Mouse (Mus musculus): ENCODE measurements around the gene Ajm1.
"Not testable (repeated sequence)": the region's sequence is repeated elsewhere in the genome, so short reads cannot be mapped to it uniquely, and the experiment has no call there.

Gene Ajm1

DNA sequence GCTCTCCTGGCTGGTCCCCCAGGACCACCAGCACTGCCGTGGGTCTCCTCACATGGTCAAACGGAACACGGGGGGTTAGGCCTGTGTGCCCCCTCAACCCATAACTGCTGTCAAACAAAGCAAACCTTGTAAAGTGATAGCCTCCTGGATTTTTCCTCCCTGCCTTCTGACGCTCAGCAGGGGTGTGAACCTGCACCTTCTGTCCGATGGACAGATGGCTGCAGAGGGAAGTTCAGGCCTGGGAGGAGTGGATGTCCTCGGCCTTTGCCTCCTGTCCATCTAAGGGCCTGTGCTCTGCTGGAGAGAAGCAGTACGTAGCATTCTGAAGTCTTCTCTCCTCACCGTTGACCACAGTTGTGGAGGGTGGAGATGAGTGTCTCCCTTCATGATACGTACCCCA, 19.6 kb downstream of the Ajm1 start:
- no peak for DNase-seq

DNA sequence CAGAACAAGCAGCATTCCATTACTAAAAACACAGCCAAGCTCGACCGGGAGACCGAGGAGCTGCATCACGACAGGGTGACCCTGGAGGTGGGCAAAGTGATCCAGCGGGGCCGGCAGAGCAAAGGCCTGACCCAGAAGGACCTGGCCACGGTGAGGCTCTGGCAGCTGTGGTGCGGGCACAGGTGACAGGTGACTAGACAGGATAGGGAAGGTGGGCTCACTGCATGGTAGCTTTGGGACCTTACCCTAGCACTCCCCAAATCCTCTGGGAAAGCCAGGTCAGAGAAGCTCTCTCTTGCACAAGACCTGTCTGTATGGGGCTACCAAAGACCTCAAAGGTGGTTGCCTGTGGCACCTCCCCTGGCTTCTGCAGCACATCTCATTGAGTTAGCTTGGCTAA, 21.0 kb downstream of the Ajm1 start:
- DNase-seq: no peak

DNA sequence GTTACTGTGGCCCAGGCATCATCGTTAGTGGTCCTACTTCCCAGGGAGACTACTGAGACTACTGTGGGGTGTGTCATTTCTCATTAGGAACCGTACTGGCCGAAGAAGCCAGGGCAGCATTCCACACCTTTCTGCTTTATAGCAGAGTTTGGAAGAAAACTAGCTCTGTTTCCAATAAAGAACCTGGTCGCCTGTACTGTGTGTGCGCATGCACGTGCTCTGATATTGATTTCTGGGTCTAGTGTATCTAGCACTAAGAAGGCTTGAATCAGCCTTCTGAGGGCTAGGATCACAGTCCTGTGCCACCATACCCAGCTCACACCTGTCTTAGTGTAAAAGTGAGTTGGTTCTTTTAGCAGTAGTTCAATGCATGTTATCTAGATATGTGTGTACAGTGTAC, 22.8 kb downstream of the Ajm1 start:
- DNase-seq: no peak

DNA sequence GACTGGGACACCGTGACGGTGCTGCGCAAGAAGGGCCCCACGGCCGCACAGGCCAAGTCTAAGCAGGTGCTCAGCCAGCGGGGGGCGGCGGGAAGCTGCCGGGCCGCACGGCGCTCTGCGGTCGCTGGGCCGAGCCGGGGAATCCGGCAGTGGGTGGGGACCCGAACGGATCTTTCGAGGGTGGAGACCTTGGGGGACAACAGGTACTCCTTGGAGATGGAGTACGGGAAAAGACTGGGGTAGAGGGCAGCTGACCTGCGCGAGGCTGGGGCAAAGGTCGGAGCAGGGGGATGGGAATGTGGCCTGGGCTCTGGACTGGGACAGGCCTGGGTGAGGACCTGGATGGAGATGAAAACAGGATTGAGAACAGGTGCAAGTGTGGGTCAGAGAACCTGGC, 23.6 kb downstream of the Ajm1 start:
- DNase-seq: no peak

DNA sequence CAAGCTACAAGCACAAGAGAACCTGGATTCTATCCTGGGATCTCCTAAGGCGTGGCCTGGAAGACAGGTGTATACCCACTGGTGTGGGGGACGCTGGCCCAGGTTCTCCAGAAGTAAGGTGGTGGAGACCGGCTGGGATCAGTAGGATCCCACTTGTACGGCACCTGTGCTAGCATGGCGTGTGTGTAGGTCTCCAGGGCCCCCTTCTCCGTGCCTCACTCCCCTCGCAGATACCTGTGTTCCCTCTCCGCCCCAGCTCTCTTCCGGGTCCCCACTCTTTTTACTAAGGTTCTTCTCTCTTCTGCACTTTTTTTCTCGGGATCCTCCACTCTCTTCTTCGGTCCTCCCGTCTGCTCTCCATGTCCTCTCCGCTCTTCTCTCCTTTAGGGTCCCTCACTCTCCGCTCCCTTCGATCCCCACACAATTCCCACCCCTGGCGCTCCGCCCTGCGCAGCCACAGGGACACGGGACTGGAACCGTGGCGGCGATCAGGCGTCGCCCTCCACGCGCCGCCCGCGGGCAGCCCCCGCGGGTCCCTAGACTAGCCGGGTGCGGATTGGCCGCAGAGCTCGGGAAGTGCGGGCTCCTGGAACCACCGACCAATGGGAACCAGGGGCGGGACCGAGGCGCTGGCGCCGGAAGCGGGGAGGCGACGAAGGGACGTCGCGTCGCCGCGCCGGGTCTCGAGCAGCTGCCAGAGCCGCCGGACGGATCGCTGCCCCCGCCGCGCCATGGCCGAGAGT, 24.2 kb downstream of the Ajm1 start, which contains the start of gene Edf1:
Gene Edf1 (plus strand): TSS at position 627 of the 743 bp plus-strand sequence.
- peak; percentile 97 for DNase-seq

DNA sequence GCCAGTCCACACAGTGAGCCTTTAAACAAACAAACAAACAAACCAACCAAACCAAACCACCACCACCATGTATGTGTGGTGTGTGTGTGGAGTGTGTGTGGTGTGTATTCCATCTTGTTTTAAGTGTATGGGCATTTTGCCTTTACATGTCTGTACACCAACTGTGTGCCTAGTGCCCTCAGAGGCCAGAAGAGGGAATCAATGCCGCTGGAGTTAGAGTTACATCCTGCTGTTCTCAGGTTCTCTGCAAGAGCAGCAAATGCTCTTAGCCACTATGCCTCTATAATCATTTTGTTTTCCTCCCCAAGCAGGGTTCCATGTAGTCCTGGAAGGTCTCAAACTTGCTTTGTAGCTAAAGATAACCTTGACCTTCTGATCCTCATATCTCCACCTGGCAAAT, 25.3 kb downstream of the Ajm1 start:
- DNase-seq: no peak

DNA sequence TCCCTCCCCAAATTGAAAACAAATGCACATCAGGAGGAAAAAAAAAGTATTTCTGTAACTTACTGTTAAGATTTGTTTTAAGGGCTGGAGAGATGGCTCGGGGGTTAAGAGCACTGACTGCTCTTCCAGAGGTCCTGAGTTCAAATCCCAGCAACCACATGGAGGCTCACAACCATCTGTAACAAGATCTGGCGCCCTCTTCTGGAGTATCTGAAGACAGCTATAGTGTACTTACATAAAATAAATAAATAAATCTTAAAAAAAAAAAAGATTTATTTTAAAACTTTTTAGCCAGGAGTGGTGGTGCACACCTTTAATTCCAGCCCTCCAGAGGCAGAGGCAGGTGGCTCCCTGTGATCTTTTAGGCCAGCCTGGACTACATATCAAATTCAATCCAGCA, 26.1 kb downstream of the Ajm1 start:
- peak; percentile 39 for DNase-seq

DNA sequence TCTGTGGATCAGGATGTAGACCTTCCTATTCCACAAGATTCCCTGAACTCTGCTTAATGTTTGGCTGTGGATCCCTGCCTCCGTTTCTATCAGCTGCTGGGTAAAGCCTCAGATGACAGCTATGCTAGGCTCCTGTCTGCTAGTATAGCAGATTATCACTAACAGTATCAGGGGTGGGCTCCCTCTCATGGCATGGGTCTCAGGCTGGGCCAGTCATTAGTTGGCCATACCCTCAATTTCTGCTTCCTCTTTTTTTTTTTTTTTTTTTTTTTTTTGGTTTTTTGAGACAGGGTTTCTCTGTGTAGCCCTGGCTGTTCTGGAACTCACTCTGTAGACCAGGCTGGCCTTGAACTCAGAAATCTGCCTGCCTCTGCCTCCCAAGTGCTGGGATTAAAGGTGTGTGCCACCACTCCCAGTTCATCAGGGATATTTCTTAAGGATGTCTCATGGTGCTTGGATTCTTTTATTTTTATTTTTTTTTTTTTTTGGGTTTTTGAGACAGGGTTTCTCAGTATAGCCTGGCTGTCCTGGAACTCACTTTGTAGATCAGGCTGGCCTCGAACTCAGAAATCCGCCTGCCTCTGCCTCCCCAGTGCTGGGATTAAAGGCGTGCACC, 28.3 kb downstream of the Ajm1 start:
- not testable (repeated sequence) for DNase-seq

DNA sequence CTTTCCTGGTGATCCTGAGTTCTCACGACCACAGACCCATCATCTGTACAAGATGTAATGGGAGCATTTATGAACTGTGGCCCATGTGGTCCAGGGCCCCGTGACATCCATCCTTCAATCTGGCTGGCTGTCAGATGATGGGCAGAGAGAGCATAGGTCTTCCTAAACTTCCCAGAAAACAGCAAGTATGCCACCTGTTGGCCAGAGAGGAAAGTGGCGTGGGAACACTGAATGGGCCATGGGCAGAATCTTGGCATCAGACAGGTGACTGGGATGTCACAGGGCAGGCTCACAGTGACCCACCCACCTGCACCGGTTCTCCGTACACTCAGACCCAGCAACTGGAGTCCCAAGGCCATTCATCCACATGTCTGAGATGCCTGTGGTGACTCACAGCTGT, 30.4 kb downstream of the Ajm1 start:
- DNase-seq: peak; percentile 81

DNA sequence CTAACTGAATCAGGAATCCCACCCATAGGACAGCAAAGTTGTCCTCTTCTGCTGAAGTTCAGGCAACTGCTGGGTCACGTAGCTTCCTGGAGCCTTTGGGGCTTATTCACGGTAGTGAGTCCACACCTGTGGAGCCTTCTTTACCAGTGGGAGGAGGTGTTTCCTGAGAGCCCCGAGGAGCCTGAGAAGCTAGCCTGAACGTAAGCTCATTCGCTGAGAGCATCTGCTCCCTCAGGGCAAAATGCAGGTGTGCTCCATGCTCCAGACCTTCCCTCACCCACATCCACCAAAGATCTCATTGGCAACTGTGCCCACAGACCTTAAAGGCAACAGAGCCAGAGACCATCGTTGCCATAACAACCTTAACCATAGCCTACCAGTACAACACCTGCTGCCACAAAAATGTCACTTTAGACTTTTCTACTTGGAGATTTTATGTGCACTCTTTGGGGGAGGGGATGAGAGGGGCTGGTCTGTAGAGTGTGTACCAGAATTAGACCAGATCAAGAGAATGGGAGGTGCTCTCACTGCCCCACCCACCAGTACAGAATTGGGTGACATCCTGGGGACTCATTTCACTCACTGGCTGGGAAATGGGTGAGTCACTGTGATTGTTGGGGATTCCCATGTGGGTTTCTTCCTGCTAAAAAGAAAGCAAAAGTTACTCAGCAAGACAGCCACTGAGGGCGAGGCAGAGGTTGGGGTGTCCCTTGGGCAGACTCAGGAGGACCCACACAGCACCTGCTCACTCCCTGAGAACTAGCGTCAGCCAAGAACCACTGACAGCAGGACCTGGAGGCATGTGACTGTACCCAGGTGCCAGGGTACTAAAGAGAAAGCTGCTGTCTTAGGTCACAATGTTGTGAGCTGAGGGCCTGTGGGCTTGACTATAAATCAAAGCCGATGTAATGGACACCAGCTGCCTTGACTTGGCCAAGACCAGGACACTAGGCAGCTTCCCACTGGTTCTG, 32.3 kb downstream of the Ajm1 start:
- DNase-seq: no peak

DNA sequence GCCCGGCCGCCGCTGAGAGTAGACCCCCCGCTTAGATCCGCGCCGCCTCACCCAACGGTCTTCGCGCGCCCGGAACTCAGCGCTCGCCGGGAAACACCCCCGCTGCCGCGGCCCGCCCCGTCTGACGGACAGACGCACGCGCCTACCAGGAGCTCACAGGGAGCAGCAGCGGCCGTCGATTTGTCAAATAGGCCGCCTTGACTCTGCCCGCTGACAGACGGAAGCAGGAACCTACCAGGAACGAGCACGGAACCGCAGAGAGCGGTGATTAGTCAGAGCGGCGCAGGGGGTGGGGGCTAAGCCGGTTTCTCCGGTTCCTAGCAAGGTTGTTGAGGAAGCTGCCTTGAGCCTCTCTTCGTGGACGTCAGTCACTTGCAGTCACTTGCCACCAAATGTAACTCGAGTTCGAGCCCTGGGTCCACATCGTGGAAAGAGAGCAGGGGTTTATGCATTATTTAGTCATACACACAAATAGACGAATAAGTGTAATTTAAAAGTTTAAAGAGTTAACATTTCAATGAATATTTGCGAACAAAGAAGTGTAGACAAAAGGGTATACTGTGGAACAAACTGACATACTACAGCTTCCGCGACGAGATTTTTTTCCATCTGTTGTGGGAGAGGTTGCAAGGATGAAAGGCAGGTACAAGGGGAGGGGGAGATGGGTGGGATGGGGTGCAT, 34.6 kb downstream of the Ajm1 start, which contains the start of gene Traf2:
Gene Traf2 (minus strand): TSS at position 130 of the 681 bp plus-strand sequence.
- peak; percentile 100 for DNase-seq

DNA sequence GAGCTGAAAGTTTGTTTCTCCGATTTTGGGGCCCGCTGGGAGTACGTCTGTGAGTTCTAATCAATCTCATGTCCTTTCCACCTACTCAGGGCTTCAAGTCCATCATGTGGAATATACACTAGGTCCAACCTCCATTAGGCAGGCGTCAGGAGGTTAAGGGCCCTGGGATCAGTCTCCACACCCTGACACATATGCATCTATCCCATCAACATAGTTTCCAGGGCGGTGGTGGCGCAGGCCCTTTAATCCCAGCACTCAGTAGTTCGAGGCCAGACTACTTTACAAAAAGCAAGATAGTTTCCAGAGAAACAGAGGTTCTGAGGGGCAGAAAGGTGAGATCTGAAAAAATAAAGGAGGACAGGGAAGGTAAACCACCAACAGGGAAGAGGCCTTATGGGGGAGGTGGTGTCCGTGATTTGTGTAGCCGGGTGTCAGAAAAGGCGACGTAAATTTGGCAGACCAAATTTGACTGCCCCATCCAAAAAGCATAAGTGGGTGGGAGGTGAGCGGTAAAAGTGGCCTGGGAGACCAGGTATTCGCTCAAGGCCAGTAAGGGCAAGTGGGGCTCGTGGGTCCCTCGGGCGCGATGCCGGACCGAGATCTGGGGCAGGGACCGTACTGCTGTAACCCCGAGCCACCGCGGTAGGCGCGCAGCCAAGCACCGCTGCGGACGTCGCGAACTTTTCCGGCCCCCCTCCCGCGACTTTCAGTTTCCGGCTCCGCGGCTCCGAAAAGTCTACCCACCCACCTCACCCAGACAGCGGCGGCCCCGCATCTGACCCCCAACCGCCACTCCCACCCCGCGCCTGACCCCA, 35.4 kb downstream of the Ajm1 start:
- no peak for DNase-seq

DNA sequence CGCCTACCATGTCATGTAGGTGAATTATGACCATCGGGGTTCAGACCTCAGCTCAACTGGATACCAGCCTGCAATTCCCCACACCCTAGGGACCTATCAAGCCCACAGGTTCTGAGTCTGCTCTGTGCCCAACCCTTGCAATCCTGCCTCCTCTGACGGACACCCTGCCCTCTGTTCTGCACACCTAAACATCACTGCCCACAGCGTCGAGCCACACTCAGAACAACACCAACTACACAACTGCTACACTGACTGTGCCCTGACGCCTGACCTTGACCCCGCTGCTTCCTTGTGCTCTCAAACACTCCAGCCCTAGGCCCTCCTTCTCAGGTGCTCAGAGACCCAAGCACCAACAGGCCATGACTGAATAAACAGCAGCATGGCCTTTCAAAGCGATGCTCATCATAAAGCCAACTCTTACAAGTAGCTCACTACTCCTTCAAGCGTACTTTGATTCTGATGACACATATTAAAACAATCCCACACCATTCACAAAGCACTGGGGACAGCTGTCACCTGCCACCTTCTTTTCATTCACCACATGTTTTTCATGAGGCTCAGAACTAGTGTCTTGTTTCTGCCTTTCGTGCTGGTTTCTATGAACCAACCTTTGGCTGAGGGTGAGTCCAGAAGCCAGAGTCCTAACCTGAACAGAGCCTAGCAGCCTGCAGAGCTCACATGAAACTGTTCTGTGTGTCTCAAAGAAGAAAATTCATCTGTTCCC, 39.8 kb downstream of the Ajm1 start:
- peak; percentile 25 for DNase-seq

DNA sequence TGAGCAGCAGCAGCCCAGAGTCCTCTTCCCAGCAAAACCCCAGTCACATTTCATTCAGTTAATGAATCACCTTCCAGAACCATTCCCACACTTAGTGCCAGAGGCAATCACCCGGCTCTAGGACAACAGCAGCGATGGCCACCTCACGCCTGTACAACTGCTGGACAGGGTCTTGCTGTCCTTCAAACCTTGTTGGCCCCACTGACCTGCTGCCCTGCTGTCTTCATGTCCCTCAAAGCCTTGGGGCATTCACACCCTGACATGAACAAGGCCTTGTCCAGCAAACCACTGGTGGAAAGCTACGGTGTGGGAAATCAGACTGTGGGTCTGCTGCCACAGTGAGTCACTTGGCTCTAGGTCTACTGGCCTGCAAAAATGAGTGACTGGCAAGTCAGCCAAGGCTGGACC, 41.0 kb downstream of the Ajm1 start:
- no peak for DNase-seq

DNA sequence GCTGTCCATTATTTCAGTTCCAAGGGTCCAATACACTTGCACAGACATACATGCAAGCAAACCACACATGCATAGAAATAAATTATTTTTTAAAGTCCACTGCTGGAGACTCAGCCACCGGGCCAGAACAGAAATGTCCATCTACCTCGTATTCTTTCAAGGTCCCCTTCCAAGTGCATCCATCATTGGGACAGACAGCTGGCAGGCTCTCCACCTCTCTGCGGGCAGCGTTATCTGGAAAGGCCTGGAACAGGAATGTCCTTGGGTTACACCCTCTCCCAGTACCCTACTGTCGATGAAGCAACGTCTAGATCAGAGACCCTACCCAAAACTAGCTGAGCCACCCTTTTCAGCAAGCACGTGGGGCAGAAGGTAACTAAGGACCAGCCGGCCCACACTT, 45.0 kb downstream of the Ajm1 start:
- DNase-seq: no peak

DNA sequence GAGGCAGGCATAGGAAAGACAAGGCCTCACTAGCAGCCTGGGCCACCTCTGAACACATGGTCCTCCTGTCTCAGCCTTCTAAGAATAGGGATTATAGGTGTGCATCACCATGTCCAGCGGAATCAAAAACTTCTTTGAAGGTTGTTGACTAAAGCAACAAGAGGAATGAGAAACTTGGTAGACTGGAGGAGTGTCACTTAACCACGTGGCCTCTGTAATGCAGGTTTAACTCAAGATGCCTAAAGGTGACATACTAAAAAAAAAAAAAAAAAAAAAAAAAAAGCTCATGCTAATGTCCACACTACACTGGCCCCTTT, 46.7 kb downstream of the Ajm1 start:
- DNase-seq: no peak

DNA sequence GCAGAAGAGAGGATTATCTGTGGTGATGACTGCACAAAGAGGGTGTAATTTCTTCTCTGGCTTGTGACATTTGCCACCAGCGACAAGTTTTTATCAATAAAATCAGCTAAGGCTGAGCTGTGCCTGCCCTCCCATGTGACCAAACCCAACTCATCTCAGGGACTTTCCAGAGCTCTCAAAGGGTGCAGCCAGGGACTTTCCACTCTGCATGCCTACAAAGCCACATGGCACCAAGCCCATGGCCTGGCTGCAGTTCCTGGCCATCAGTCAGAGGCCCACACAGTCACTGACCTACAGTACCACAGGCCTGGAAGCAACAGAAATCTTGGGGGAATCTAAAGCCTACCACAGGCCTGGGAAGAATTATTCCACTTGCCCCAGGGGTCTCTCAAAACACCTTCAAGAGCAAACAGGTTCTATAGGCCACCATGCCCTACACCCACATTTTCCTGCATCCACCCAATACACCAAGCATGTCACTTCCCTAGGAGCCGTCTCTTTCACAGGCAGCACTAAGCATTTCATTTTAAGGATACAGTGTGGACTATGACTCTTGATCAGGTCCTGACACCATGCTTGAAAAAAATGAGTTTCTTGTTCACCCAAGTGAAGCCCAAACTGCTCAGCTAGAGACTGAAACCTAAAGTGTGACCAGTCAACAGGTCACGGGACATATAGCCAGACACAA, 47.2 kb downstream of the Ajm1 start:
- peak; percentile 90 for DNase-seq

DNA sequence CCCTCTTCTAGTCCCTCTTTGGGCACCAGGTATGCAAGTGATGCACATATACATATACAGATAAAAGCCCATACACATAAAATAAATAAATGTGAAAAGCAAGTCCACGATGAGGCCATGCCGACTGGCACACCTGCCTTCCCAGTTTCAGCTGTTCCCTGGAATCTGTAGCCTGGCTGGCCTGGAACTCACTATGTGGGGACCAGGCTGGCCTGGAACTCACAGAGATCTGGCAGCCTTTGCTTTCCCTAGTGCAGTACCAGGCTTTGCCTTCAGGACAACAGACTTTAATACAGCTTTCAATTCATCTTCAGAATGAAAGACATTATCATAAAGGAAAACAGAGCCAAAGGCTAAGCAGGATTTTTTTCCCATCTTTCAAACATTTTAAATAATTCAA, 47.9 kb downstream of the Ajm1 start:
- no peak for DNase-seq

DNA sequence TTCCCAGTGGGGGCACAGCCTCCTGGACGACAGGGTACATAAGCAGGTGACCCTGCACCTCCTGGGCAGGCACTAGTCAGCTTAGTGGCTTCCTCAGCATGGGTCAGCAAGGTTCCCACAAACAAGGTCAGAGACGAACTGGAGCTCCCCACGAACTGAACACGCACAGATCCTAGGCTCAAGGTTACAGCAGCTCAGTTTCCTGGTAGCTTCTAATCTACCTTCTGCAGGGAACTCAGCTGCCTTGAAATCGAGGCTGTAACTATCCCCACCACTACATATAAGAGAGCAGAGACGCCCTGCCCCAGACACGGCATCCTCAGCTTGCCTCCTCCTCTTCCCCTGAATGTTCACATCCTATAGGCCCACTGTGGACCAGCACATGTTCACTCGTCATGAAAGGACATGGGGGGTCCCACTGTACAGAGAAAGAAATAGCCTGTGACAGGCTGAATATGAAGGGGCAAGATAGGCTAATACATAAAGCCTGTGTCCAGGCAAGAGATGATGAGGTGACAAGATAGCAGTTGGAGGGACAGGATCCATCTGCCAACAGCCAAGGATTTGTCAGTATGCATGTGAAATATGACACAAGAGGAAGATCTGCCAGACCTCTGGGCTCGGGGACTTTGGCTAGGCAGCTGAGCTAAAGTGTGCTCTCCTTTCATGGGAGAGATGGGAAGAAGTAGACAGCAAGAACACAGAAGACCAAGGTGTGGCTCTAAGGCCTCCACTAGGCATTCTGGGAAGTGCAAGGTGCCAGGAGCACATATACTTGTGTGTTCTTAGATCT, 54.9 kb downstream of the Ajm1 start:
- no peak for DNase-seq

Data from lung, postnatal 36 days (tissue).